Mouse (Mus musculus): ENCODE measurements around the gene Brd3.

Gene Brd3

DNA sequence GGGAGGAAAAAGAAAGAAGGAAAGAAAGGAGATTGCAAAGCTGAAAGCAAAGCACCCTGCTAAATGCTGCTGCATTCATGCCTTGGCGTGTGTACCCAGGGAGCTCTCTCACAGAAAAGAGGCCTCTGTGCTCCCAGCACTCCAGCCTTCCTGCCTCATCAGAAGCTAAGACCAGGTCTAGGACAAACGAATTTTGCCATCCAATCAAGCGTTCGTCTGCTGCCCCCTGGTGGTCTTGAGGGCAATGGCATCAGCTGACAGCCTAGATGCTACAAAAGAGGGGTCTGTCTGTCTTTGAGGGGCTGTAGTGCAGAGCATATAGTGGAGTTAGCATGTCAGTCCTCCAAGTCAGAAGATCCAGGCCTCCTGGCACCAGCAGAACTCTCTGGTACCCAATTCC, 79.4 kb downstream of the Brd3 start:
- no peak for DNase-seq (ENCODE audit: extremely low read depth, low read depth, low spot score)

DNA sequence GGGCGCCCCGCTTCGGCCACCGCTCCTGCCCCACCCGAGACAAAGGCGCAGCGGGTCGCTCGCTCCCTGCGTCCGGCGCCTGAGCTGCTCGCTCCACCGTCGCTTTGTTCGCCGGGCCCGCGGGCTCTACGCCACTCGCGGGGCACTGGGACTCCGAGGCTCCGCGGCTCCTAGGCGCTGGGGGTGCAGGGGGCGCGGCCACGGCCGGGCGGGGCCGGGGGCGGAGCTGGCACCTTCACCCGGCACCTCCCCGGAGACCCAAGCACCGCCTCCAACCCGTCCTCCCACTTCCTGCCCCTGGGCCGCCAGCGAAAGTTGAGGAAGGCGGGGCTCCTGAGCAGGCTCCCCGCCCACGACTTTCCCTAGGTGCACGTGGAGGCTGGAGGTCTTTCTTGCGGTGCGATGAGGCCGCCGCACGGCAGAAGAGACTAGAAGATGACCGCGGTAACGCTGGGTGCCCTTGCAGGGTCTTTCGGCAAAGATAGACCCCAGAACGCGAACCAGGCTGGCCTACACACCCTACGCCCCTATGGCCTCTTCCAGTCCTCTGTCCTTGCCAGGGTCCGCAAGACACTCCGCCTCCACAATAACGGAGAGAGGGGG, 80.5 kb downstream of the Brd3 start, which contains the start of gene Vav2:
Vav2 (minus strand) TSS at position 179 of the 603 bp plus-strand sequence.
- DNase-seq (ENCODE audit: extremely low read depth, low read depth, low spot score): no peak

DNA sequence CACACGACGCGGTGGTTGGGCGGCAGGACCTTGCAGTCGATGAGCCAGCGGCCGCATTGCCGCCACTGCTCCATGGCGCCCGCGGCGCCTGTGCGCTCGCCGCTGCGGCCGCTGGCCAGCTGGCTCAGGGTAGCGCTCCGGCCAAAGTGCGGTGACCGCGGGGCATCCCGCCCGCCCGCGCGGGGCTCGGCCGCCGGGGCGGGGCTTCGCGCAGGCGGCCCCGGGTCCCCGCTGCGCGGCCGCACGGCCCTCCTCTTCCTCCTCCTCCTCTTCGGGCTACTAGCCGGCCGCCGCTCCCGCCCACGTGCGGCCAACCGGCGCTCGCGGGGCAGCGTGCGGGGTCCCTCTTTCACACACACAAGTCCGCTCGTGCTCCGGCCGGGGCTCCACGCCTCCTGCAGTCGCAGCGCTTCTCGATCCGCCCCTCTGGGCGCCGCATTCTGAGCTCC, 81.0 kb downstream of the Brd3 start:
- DNase-seq (ENCODE audit: extremely low read depth, low read depth, low spot score): no peak

- DNase-seq (ENCODE audit: extremely low read depth, low read depth, low spot score): no peak
These were observed 81.6 kb downstream of the Brd3 start for GRCm38 (mm10) chr2:27425751-27426405.

- DNase-seq (ENCODE audit: extremely low read depth, low read depth, low spot score): no peak
These were observed 82.3 kb downstream of the Brd3 start for GRCm38 (mm10) chr2:27425161-27425611.

GRCm38 (mm10) chr2:27423596-27423995, 83.9 kb downstream of the Brd3 start:
- no peak for DNase-seq (ENCODE audit: extremely low read depth, low read depth, low spot score)

DNA sequence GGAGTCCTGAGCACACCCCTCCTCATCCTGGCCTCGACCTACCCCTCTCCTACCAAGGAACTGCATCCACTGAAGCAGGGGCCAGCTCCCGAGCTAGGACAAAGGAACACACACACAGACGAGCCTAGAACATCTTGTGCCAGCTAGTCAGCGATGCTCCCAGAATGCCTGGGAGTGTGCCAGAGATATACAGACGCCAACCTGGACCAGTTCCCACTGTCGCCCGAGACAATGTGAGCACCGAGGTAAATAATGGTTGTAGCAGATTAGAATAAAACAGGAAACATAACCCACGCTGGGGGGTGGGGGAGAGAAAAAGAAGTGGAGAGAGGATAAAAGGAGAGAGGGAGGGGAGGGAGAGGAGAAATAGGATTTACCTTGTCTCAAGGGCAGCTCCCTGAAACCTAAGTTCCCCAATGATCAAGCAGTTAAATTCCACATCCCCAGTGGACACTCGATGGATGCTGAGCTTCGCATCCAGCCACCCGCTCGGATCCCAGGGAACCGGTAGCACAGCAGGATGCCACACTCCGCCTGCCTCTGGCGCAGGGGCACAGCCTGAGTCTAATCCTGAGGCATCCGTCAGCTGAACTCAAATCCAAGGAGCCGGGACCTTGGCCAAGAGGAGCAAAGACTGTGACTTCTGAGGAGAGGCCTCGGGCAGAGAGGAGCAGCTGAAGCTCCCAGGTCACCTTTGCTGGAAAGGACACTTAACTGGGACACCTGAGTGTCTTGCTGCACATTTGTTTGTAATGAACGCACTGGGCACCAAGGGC, 86.0 kb downstream of the Brd3 start:
- no peak for DNase-seq (ENCODE audit: extremely low read depth, low read depth, low spot score)

GRCm38 (mm10) chr2:27418577-27419070, 88.8 kb downstream of the Brd3 start:
- no peak for DNase-seq (ENCODE audit: extremely low read depth, low read depth, low spot score)

DNA sequence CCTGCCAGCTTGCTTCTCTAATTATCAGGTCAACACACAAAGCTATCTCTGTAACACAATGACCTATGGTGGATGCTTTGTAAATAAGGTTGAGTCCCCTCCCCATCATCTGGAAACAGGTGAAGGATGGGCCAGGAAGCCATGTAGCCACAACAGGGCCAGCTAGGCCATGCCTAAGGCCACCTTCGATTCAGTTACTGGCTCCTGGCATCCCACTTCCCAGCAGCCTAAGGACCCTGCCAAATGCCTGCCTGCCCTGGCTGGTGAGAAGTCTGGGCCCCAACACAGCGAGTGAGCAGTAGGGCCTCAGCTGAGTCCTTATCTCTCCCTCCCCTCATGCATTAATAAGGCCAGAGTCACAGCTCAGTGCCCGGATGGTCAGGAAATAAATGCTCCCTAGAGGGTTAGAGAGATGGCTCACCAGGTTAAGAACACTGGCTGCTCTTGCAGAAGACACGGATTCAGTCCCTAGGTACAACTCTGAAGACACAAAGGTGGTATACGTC, 89.8 kb downstream of the Brd3 start:
- no peak for DNase-seq (ENCODE audit: extremely low read depth, low read depth, low spot score)

DNA sequence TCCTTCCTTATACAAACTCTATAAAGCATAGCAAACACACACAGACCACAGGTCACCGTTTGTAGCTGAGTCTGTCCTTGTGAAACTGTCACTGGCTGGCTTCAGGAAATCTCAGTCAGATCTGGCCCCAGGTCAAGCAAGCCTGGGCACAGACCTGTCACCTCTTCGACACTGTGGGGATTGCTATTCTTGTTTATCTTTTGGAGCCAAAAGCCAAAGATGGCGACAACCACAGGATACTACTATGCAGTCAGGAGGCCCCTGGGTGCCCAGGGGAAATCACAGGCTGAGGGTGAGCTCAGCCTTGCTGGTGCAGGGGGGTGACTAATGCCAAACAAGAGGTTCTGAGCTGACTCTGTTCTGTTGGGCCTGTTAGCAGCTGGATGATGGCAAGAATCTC, 91.0 kb downstream of the Brd3 start:
- DNase-seq (ENCODE audit: extremely low read depth, low read depth, low spot score): no peak

GRCm38 (mm10) chr2:27415060-27415783, 92.2 kb downstream of the Brd3 start:
- DNase-seq (ENCODE audit: extremely low read depth, low read depth, low spot score): no peak

DNA sequence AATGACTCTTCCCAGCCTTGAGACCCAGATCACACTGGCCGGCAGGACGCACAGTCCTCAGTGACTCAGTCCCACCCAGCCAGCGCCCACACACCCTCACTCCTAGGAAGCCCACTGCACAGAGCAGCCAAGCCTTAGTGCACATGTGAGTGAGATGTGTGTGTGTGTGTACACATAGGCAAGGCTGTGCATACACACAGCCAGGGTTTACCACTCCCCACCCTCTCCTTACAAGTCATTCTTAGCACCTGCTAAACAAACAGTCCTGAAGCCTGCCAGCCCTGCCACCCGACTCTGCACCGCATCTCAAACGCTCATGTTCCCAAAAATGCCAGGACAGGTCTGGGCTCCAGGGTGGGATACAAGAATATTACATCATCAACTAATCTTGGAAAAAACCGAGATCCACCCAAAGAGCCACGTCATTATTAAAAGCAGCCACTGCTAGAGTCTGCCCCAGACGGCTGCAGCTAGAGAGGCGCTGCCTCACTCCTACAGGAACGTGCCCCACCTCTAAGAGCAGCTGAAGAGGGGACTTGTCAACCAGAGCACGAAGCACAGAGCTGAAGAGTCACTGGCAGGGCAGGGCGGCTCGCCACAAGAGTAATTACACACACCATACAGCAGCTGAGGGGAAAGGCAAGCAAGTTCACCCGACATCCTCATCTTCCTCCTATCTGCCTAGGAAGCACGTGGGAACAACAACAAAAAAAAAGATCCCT, 93.4 kb downstream of the Brd3 start:
- DNase-seq (ENCODE audit: extremely low read depth, low read depth, low spot score): no peak

DNA sequence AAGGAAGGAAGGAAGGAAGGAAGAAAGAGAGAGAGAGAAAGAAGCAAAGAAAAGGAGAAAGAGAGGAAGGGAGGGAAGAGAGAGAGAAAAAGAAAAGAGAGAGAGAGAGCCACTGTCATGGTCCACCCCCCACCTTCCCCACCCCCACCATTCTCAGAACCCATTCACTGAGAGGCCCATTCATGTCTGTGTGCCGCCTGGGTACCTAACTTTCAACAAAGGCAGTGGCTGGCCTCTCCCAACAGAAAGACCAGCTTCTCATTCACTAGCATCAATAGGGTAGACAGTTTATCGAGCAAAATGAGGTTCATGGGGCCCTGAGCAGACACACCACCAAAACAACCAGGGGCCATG, 93.9 kb downstream of the Brd3 start:
- DNase-seq (ENCODE audit: extremely low read depth, low read depth, low spot score): no peak

DNA sequence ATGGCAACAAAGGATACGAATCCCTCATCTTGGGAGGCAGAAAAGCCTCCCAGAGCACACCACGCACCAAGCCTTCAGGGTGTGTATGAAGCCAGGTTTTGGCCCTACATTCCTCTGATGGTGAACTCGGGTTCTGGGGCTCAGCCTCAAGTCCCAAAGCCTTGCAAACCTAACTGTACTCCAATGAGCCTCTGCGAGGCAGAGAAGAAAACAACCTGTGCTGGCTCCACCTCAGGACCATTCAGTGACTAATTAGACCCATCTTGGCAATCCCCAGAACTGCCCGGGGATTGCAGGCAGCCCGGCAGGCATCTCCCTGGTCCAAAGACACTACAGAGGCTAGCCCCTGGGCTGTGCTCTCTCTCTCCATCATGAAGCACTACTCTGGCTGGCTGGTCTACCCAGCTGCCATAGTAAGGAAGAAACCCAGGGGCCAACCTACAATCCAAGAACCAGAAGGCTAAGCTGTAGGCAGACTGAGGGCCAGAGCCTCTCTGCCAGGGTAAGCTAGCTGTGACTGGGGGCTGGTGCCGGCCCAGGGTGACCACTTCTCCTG, 95.1 kb downstream of the Brd3 start:
- DNase-seq (ENCODE audit: extremely low read depth, low read depth, low spot score): no peak

GRCm38 (mm10) chr2:27411688-27412174, 95.7 kb downstream of the Brd3 start:
- DNase-seq (ENCODE audit: extremely low read depth, low read depth, low spot score): no peak

GRCm38 (mm10) chr2:27410518-27411140, 96.8 kb downstream of the Brd3 start:
- DNase-seq (ENCODE audit: extremely low read depth, low read depth, low spot score): no peak

- no peak for DNase-seq (ENCODE audit: extremely low read depth, low read depth, low spot score)
These were observed 99.3 kb downstream of the Brd3 start for GRCm38 (mm10) chr2:27408194-27408593.

GRCm38 (mm10) chr2:27406928-27407327, 100.5 kb downstream of the Brd3 start:
- no peak for DNase-seq (ENCODE audit: extremely low read depth, low read depth, low spot score)

DNA sequence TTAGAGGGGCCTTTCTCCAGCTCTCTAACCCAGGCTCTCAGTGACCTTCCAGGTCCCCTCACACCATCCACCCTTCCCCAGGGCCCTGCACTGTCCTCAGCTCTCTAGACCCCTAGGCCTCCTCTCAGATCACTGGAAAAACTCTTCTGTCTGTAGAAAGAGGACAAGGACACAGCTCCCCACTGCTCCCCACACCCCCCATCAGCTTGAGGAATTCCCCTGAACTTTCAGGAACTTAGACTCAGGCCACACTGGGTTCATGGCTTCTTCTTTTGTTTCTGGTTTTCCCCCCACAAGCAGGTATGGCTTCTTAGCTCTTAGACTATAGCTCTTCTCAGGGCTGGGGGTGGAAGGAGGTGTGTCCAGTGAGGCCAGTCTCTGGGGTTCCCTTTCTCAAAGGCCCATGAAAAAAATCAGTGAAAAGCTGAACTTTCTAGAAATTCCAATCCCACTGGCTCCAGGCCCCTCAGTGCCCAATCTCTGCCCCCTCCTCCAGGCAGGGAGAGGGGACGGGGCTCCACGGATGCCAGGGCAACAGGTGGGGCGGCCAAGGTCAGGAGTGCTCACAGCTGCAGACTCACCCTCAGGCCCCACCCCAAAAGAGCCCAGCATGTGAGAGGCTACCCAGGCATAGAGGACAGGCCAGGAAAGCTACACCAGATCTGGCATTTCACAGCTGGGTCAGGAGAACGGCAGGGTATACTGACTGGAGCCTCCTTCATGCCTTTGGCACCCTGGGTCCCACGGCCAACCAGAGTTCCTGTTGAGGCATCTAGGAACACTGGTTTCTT, 102.2 kb downstream of the Brd3 start:
- no peak for DNase-seq (ENCODE audit: extremely low read depth, low read depth, low spot score)
